Mouse (Mus musculus) megakaryocyte, embryonic 14.5 days (primary cell): ENCODE results near the gene Asb1.

Experiments
- FLI1 ChIP-seq: IDR thresholded peaks from 2 replicates; pipeline ENCODE4 v1.6.1; 2012; ENCODE audit warnings: low read length, inconsistent platforms, mixed read lengths
- GATA1 ChIP-seq: IDR thresholded peaks from 3 replicates; pipeline ENCODE4 v1.6.1; 2012; ENCODE audit warnings: mixed read lengths, low read length, inconsistent platforms, borderline replicate concordance

DNA sequence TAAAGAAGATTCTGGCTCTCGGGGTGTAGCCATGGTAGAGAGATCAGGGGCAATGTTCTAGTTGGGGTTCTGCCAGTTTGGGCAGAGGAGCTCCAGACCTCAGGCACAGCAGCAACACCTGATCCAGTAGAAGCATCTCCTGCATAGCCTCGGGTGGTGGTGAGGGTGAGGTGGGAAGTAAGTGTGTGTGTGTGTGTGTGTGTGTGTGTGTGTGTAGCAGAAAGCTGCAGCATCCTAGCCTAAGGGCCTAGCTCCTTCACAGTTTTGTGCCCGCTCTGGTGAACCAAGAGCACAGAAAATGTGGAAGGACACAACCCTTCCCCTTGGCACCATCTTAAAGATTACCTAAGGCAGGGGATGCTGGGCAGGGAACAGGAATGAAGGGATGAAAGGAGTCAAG lies 46.4 kb upstream of the Asb1 start:
- TF ChIP-seq GATA1 (no peak), FLI1 (no peak)
